Mouse (Mus musculus): ENCODE results near the gene Zfp979.

- TF ChIP-seq EP300 (IDR thresholded peaks at IDR 0.05; ENCODE audit: low read depth in 1 of 2, low read length in 2 of 2) (no peak), ZMIZ1 (IDR thresholded peaks at IDR 0.05; ENCODE audit: low read depth, low read length) (no peak)
These were observed 76.7 kb downstream of the Zfp979 start for GRCm38 (mm10) chr4:147565426-147566220.

All from MEL (cell line).